Mouse (Mus musculus) cerebellum, adult 18-20 months (tissue): ENCODE data around the gene Tex14.

ENCODE experiments used
- DNase-seq, 2 experiments: peaks; one replicate each; pipeline ENCODE4 v3.0.0; 2021

Tex14 gene

DNA sequence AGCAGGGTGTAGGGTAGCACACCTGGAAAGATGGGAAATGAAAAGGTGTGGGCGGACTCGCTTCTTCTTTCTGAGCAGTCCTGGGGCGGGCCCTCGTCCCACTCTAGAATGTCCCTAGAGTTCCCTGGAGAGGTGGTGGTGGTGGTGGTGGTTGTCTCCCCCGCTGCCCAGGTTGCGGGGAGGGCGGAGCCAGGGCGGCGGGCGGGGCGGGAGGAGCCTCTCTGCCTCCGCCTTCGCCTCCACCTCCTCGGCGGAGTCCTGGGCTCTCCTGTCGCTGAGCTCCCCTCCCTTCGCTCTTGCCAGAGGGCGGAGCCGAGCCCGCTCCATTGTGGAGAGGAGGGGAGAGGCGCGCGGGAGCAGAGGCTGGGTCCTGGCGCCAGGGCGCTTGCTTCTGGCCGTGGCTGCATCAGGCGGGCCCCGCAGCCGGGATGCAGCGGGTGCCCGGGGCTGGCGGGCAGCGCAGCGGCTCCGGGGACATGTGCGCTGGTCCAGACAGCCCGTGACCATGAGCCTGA lies 190.5 kb downstream of the Tex14 start:
- DNase-seq = peak; percentile 90 to 96

DNA sequence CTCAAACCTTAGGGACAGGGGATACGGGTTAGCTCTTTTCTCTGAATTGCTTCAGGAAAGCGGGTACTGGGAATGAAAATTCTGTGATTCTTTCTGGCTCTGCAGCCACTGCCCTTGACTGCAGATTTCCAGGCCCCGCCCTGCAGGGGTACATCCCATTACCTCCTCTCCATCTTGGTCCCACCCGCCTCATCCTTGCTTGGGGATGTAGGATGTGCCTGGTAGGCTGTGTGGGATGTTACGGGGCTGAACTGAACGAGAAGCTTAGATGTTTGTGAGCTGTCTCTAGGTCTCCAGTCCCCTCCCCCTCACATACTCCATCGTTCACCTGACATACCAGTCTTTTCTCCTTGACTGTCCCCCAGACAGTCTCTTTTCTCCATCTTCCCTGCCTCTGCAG lies 191.1 kb downstream of the Tex14 start:
- peak in 1 of 2 experiments; percentile 49 for DNase-seq

DNA sequence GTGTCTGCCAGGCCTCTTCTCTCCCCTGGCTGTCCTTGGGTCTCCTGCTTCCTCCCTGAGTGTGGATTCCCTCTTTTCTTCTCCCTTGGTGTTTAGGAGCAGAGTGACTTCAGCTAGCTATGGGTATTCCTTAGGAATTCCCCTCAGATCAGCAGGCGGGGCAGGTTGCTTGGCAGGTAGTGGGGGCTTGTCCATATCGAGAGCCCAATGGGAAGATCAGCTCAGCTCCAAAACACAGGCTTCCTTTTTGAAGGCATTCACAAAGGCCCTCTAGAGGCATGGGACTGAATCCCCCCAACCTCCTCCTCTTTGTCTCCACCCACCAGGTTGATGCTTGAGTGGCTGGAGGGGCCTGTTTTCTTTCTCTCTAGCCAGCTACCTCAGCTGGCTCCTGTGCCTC lies 191.6 kb downstream of the Tex14 start:
- DNase-seq = no peak

DNA sequence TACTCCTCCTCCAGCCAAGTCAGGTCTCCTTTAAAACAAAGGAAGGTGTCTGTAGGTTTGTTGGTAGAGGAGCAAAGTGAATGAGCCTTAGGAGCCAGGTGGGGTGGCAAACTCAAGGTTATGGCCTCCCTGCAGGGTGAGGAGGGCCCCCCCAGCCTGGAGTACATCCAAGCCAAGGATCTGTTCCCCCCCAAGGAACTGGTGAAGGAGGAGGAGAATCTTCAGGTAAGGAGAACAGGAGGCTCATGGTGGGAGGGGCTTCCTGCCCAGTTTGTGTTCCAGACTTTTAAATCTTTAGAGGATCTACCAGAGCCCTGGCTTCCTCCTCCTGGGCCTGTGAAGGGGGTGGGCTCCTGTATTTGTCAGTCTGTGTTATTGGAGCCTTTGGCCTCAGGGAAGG lies 192.2 kb downstream of the Tex14 start:
- no peak for DNase-seq

DNA sequence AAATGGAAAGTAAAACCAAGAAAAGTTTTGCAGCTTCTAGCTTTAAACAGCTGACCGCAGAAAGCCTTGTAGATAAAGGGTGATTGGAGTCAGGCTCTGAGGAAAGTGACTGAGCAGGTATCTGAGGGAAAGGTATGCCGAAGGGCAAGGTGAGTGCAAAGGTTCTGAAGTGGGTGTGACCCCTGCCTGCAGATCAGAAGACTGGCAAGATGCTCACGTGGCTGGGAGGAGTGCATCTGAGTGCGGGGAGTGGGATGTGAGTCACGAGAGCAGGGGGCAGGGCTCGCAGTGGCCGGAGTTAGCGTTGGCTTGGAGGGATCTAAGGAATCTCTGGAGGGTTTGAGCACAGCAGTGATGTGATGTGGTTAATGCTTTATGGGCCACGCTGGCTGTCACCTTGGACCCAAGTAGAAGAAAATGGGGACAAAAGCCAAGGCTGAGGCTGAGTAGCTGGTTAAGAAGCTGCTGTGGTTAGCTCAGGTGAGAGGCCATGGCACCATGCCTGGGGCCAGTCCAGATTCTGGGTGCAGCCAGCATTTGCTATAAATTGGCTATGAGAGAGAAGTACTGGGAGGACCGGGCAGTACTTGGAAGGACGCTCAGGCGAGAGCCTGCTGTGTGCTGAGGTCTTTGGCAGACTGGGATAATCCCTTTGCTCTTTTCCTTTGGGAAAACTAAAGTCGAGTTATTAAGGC lies 194.7 kb downstream of the Tex14 start:
- no peak for DNase-seq

DNA sequence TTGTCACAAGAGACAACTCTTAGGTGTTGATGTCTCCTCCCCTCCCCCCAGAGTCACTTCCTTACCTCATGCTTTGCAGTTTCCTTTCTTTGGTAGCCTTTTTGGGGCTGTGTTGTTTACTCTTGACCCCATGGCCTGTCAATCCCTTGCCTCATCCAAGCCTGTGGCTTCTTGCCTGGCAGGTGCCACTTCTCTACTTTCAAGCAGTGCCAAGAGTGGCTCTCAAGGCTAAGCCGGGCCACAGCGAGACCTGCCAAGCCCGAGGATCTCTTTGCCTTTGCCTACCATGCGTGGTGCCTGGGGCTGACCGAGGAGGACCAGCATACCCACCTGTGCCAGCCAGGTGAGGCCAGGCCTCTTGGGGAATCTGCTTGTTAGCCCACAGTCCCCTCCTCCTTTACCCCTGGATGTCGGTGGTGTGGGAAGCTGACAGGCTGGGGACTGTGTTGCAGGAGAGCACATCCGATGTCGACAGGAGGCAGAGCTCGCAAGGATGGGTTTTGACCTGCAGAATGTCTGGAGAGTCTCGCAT lies 195.5 kb downstream of the Tex14 start:
- peak in 1 of 2 experiments; percentile 11 for DNase-seq

DNA sequence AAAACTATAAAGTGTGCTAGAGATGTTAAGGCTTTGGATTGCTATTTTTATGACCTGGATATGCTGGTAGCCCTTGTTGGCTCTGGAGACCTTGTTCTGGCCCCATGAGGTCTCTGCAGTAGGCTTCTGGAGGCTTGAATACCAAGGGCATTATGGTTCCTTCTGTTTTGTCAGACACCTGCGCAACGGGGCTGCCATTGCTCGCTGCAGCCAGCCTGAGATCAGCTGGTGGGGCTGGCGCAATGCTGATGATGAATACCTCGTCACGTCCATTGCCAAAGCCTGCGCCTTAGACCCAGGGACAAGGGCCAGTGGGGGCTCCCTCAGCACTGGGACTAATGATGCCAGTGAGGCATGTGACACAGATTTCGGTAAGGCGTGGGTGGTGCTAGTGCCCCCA lies 197.4 kb downstream of the Tex14 start:
- no peak for DNase-seq

DNA sequence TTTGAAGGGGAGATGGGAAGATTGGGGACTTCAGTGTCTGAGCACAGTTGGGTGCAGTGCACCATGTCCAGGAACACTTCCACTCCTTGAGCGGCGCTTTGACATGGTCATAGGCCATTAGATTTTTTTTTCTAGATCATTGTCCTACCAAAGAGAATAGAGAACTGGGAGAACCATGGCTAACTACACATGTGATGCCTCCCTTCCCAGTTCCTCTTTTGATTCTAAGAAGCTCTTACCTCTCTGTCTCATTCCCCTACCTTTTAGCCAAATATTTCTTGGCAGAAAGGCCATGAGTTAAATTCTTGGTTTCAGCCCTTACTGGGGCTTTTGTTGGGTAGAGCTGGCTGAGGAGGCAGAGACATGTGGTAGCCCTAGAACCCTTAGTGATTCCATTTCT lies 198.7 kb downstream of the Tex14 start:
- no peak for DNase-seq
